Mouse (Mus musculus) kidney, embryonic 14.5 days (tissue): Measurements from ENCODE around the gene Son. TPM values are rescaled to one million over a fixed set of nuclear protein-coding genes. Genes with fewer than 3 reads are reported as not detected.
"Not testable (repeated sequence)": the region's sequence is repeated elsewhere in the genome, so short reads cannot be mapped to it uniquely, and the experiment has no call there.

ENCODE experiments used
- ATAC-seq: fragments of 200-750 bp; cut with Nextera tagmentation; 2 replicates; pipeline ENCODE4 v1.8.0; 2017; ENCODE audit warnings: moderate number of reproducible peaks, mild to moderate bottlenecking, moderate TSS enrichment, moderate library complexity; ENCODE audit not compliant: low FRiP score, low TSS enrichment
- H3K27ac ChIP-seq: fragments of 300-500 bp; sonication (generic); 2 replicates; pipeline ENCODE4 v1.5.1; 2014; ENCODE audit warnings: low read depth, mild to moderate bottlenecking, low read length, moderate library complexity, mixed read lengths
- H3K27me3 ChIP-seq: fragments of 300-500 bp; sonication (generic); 2 replicates; pipeline ENCODE4 v1.6.1; 2014; ENCODE audit warnings: mild to moderate bottlenecking, low read length; ENCODE audit not compliant: control insufficient read depth, insufficient read depth
- H3K36me3 ChIP-seq: fragments of 300-500 bp; sonication (generic); 2 replicates; pipeline ENCODE4 v1.6.1; 2014; ENCODE audit warnings: low read length, mixed read lengths; ENCODE audit not compliant: control insufficient read depth, insufficient read depth
- H3K4me1 ChIP-seq: fragments of 300-500 bp; sonication (generic); 2 replicates; pipeline ENCODE4 v1.6.1; 2014; ENCODE audit warnings: low read length, mixed read lengths; ENCODE audit not compliant: control insufficient read depth, insufficient read depth
- H3K4me2 ChIP-seq: fragments of 300-500 bp; sonication (generic); replicated peaks from 2 replicates; pipeline ENCODE4 v1.6.1; 2014; ENCODE audit warnings: low read depth, mild to moderate bottlenecking, low read length
- H3K4me3 ChIP-seq: fragments of 300-500 bp; sonication (generic); 2 replicates; pipeline ENCODE4 v1.5.1; 2014; ENCODE audit warnings: mild to moderate bottlenecking, low read length
- H3K9ac ChIP-seq: fragments of 300-500 bp; sonication (generic); 2 replicates; pipeline ENCODE4 v1.6.1; 2014; ENCODE audit warnings: low read depth, mild to moderate bottlenecking, low read length, moderate library complexity
- H3K9me3 ChIP-seq: fragments of 300-500 bp; sonication (generic); 2 replicates; pipeline ENCODE4 v1.6.1; 2016; ENCODE audit warnings: low read length; ENCODE audit not compliant: control insufficient read depth
- WGBS: fragments of 180-500 bp; shearing (Covaris S2); extraction: QIAGEN DNeasy Blood & Tissue Kit; methylation state at CpG from one replicate; pipeline ENCODE4 v1.1.7; 2014; 5-methylcytosine and 5-hydroxymethylcytosine counted together
- polyA plus RNA-seq: library from polyadenylated mRNA; unstranded; fragments of >200 nt; fragmentation: Nextera tagmentation; extraction: Ambion mirVana; gene quantifications from 2 replicates; pipeline ENCODE4 v1.2.1, GENCODE M21; 2014

The Son gene
- polyA plus RNA-seq, 1 experiment from 2014 or later: 160 TPM

DNA sequence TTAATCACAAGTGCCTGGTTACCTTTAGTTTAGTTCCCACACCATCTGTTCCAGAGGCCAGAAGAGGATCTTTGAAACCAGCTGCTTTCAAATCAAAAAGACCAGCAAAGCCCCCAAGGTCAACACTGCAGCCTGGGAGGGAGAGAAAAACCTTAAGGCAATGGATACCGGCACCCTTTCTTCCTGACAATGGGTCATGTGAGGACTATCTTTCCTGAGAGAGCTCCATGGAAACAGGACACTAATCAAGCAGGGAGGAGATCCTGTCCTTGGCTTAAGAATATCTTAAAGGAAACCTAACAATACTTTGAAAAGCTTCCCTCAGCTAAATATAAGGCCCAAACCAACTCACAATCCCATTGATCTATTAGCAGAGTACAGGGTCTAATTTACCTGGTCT lies 16.7 kb upstream of the Son start:
- no peaks in the 10 kb centered on the region for H3K27me3 ChIP-seq
- H3K9me3 ChIP-seq: no peaks in the 10 kb centered on the region
- no peaks in the 10 kb centered on the region for H3K4me1 ChIP-seq
- peaks cover 68% of the 10 kb centered on the region for H3K36me3 ChIP-seq
- WGBS: 81% methylated on average over 1 of the region's 1 CpGs
- no peak overlapping the region for H3K4me2 ChIP-seq
- no peak overlapping the region for H3K4me3 ChIP-seq
- ATAC-seq: no peak
- no peak overlapping the region for H3K27ac ChIP-seq
- H3K9ac ChIP-seq: no peak overlapping the region

GRCm38 (mm10) chr16:91632439-91632838 lies 14.9 kb upstream of the Son start:
- ATAC-seq: no peak
- Histone ChIP-seq H3K9me3 (no peaks in the 10 kb centered on the region), H3K4me3 (no peak overlapping the region), H3K4me1 (no peaks in the 10 kb centered on the region), H3K4me2 (no peak overlapping the region), H3K27ac (no peak overlapping the region), H3K36me3 (peaks cover 74% of the 10 kb centered on the region), H3K9ac (no peak overlapping the region), H3K27me3 (no peaks in the 10 kb centered on the region)
- 93% methylated on average over 5 of the region's 5 CpGs for WGBS

GRCm38 (mm10) chr16:91632940-91633339 lies 14.4 kb upstream of the Son start:
- Histone ChIP-seq H3K4me2 (no peak overlapping the region), H3K4me1 (no peaks in the 10 kb centered on the region), H3K27ac (no peak overlapping the region), H3K9me3 (no peaks in the 10 kb centered on the region), H3K36me3 (peaks cover 74% of the 10 kb centered on the region), H3K4me3 (no peak overlapping the region), H3K9ac (no peak overlapping the region), H3K27me3 (no peaks in the 10 kb centered on the region)
- no peak for ATAC-seq
- 94% methylated on average over 7 of the region's 7 CpGs for WGBS

DNA sequence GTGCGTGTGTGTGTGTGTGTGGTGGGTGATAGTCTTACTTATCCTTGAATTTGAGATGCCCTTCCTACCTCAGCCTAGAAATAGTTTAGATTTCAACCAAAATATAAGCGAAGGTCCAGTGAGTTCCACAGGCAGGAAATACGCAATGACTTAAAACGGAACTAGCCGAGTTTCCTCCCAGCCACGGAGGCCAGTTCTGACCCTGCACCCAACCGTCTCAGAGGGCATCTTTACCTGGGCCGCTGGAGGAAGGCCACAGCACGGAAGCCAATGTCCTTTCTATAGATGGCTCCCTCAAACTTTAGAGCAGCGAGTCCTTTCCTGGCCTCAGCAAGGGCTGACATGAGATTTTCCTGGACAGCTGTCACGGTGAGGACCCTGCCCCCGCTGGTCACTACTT lies 13.7 kb upstream of the Son start:
- H3K36me3 ChIP-seq: peaks cover 74% of the 10 kb centered on the region
- no peak overlapping the region for H3K4me2 ChIP-seq
- no peak overlapping the region for H3K27ac ChIP-seq
- H3K9ac ChIP-seq: no peak overlapping the region
- no peaks in the 10 kb centered on the region for H3K27me3 ChIP-seq
- H3K9me3 ChIP-seq: no peaks in the 10 kb centered on the region
- H3K4me3 ChIP-seq: no peak overlapping the region
- no peaks in the 10 kb centered on the region for H3K4me1 ChIP-seq
- WGBS: 89% methylated on average over 12 of the region's 12 CpGs
- no peak for ATAC-seq

- H3K27ac ChIP-seq: no peak overlapping the region
- no peak overlapping the region for H3K4me2 ChIP-seq
- ATAC-seq: no peak
- H3K9ac ChIP-seq: no peak overlapping the region
- no peaks in the 10 kb centered on the region for H3K9me3 ChIP-seq
- no peak overlapping the region for H3K4me3 ChIP-seq
- peaks cover 80% of the 10 kb centered on the region for H3K36me3 ChIP-seq
- WGBS: 93% methylated on average over 5 of the region's 5 CpGs
- H3K4me1 ChIP-seq: no peaks in the 10 kb centered on the region
- no peaks in the 10 kb centered on the region for H3K27me3 ChIP-seq
Measured at GRCm38 (mm10) chr16:91639161-91639560, 8.1 kb upstream of the Son start.

DNA sequence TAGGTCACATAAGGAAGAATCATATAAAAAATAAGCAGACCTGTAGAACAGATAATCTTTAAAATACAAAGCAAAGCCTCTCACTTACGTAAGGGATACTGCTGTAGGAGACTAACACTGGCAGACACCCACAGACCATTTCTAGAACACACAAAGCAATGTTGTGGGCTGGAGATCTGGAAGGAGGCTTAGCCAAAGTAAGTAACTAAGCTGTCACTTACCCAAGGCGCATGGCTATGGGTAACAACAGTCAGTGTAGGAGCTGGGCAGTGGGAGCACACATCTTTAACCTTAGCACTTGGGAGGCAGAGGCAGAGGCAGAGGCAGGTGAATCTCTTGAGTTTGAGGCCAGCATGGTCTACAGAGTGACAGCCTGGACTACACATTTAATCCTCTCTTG lies 7.7 kb upstream of the Son start:
- H3K4me3 ChIP-seq: no peak overlapping the region

GRCm38 (mm10) chr16:91640171-91640570 lies 7.1 kb upstream of the Son start:
- Histone ChIP-seq H3K4me1 (no peaks in the 10 kb centered on the region), H3K4me3 (no peak overlapping the region), H3K27ac (no peak overlapping the region), H3K27me3 (no peaks in the 10 kb centered on the region), H3K9me3 (no peaks in the 10 kb centered on the region), H3K9ac (no peak overlapping the region), H3K4me2 (no peak overlapping the region), H3K36me3 (peaks cover 76% of the 10 kb centered on the region)
- no peak for ATAC-seq
- WGBS: 94% methylated on average over 8 of the region's 8 CpGs

More for the DNA sequence above, 7.7 kb upstream of the Son start:
- 90% methylated on average over 2 of the region's 2 CpGs for WGBS
- H3K27ac ChIP-seq: no peak overlapping the region
- no peaks in the 10 kb centered on the region for H3K4me1 ChIP-seq
- no peak for ATAC-seq
- H3K36me3 ChIP-seq: peaks cover 80% of the 10 kb centered on the region
- H3K27me3 ChIP-seq: no peaks in the 10 kb centered on the region
- no peaks in the 10 kb centered on the region for H3K9me3 ChIP-seq
- H3K4me2 ChIP-seq: no peak overlapping the region
- no peak overlapping the region for H3K9ac ChIP-seq

- H3K9ac ChIP-seq: no peak overlapping the region
- H3K4me2 ChIP-seq: no peak overlapping the region
- no peak for ATAC-seq
- H3K36me3 ChIP-seq: peaks cover 29% of the 10 kb centered on the region
- no peak overlapping the region for H3K4me3 ChIP-seq
- WGBS: 86% methylated on average over 2 of the region's 2 CpGs
- H3K27ac ChIP-seq: no peak overlapping the region
- no peaks in the 10 kb centered on the region for H3K9me3 ChIP-seq
- peaks cover 6% of the 10 kb centered on the region; the same call in 1 of the 2 replicates for H3K4me1 ChIP-seq
- H3K27me3 ChIP-seq: no peaks in the 10 kb centered on the region
Measured at GRCm38 (mm10) chr16:91644901-91645300, 2.4 kb upstream of the Son start.

- Histone ChIP-seq H3K36me3 (peaks cover 24% of the 10 kb centered on the region), H3K4me2 (peak overlapping the region; percentile 83; the same call in 1 of the 2 replicates)
- no CpG with 5 or more reads among the region's 2 CpGs for WGBS
- H3K27ac ChIP-seq, H3K9me3 ChIP-seq, H3K27me3 ChIP-seq, H3K4me3 ChIP-seq, ATAC-seq, H3K4me1 ChIP-seq, H3K9ac ChIP-seq: not testable (repeated sequence)
Measured at GRCm38 (mm10) chr16:91645420-91645819, 1.9 kb upstream of the Son start.
